Mouse (Mus musculus): ENCODE data around the gene Ptrh2.
"Not testable (repeated sequence)": the region's sequence is repeated elsewhere in the genome, so short reads cannot be mapped to it uniquely, and the experiment has no call there.

Gene Ptrh2

GRCm38 (mm10) chr11:86725607-86726006 is 41.8 kb downstream of the Ptrh2 start:
- in situ Hi-C loops (cut with MboI, MseI): no loop called here

DNA sequence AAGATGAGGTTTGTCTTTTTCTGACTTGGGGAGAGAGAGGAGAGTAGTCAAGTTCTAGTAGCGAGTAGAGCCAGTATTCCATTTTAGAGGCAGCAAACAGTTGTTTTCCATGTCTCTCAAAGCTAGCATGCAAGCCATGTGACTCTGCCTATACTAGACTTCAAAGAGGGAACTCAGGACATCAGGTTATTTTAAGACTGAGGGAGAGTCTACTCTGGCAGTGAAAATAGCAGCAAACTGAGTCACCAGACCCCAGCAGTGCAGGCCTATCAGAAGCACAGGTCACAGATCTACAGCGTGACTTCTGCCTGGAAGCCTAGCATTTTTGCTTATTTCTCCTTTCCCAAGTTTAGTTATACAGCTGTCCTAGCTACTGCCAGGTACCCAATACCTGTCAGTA is 47.7 kb downstream of the Ptrh2 start:
- in situ Hi-C loops (cut with MboI, MseI): no loop called here

DNA sequence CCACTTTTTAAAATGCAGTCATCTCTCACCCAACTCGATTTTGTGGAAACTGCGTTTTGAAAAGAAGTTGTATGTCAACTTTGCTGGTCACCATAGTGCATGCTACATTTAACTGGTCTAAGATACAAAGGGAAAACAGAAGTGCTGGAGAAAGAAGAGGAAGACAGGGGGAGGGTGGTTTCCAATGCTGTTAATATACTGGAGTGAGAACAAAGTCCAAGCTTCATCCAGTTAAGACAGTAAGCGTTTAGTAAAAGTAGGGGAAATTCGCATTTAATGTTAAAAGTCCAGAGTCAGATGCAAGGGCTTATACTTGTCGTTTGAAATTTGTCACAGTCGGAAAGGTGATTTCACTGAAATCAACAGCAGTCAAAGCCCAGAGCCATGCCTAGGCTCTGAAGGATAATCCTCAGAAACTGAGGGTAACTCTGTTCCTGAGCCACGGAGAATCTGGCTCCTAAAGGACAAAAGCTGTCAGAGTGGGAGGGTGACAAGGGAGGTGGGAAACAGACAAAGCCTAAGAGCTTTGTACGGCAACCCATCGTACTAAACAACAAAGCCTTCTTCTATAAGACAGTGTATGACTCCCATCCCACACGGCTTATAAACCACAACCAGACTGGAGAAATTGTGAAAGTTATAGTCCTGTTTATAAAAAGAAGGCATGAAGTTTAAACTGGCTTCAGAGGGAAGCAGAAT is 50.6 kb downstream of the Ptrh2 start:
- in situ Hi-C loops (cut with MboI, MseI): no loop called here

DNA sequence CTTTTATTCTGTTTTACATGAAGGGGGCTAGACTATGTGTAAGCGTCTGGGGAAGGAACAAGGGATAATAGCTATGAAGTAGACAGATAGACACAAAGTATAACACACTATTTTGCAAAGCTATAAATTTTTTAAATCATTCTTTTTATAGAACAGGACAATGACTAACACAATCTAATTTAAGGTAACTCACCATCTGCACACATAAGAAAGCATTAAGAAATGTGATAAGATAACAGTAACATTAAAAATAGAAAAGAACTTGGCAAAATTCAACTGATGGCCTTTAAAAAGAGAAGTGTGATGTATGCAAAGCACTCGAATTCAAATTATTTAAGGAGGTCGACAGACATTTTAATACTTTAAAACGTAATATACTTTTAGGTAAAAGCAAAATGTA is 51.2 kb downstream of the Ptrh2 start:
- in situ Hi-C loops (cut with MboI, MseI): no loop called here

- in situ Hi-C loops (cut with MboI, MseI): no loop called here
Observed at GRCm38 (mm10) chr11:86737301-86738000, 53.7 kb downstream of the Ptrh2 start.

DNA sequence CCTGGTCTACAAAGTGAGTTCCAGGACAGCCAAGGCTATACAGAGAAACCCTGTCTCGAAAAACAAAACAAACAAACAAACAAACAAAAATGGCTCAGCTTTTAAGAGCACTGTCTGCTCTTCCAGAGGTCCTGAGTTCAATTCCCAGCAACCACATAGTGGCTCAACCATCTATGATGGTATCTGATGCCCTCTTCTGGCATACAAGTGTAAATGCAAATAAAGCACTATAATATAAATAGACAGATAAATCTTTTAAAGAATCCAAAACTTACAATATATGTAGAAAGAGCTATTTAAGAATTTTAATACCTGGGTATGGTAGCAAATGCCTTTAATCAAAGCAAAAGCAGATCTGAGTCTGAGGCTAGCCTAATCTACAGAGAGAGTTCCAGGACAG is 54.5 kb downstream of the Ptrh2 start:
- in situ Hi-C loops (cut with MboI, MseI): not testable (repeated sequence)

GRCm38 (mm10) chr11:86738956-86739355 is 55.2 kb downstream of the Ptrh2 start:
- in situ Hi-C loops (cut with MboI, MseI): no loop called here

- in situ Hi-C loops (cut with MboI, MseI): no loop called here
Observed at GRCm38 (mm10) chr11:86739470-86739869, 55.7 kb downstream of the Ptrh2 start.

DNA sequence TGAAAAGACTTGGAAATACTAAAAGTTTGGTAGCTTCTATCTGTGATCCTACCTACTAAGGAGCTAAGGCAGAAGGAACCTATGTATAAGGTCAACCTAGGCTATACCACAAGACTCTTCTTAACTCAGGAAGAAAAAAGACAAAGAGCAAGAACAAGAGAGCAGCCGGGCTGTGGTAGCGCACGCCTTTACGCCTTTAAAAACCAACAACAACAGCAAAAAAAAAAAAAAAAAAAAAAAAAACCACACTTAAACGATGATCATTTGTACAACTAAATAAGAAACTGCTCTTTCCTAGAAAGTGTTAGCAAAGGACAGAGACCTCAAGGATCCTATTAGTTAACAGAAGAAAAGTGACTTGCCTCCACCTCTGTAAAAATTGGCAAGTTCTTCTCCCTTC is 57.7 kb downstream of the Ptrh2 start:
- in situ Hi-C loops (cut with MboI, MseI): no loop called here
